Mouse (Mus musculus): ENCODE data around the gene Erbb4.
"Not testable (repeated sequence)": the region's sequence is repeated elsewhere in the genome, so short reads cannot be mapped to it uniquely, and the experiment has no call there.

The Erbb4 gene

GRCm38 (mm10) chr1:68860341-68860740 is 247.5 kb downstream of the Erbb4 start:
- no peak for DNase-seq (ENCODE audit: low spot score)

- no peak for DNase-seq (ENCODE audit: low spot score)
Measured at GRCm38 (mm10) chr1:68859480-68859879, 248.4 kb downstream of the Erbb4 start.

- DNase-seq (ENCODE audit: low spot score), result no peak
Measured at GRCm38 (mm10) chr1:68839352-68839751, 268.5 kb downstream of the Erbb4 start.

GRCm38 (mm10) chr1:68834686-68835085 is 273.2 kb downstream of the Erbb4 start:
- DNase-seq (ENCODE audit: low spot score), result no peak

- no peak for DNase-seq (ENCODE audit: low spot score)
Measured at GRCm38 (mm10) chr1:68832101-68832500, 275.8 kb downstream of the Erbb4 start.

GRCm38 (mm10) chr1:68831575-68831974 is 276.3 kb downstream of the Erbb4 start:
- no peak for DNase-seq (ENCODE audit: low spot score)

GRCm38 (mm10) chr1:68830501-68831239 is 277.2 kb downstream of the Erbb4 start:
- DNase-seq (ENCODE audit: low spot score), result no peak

- DNase-seq (ENCODE audit: low spot score), result no peak
Measured at GRCm38 (mm10) chr1:68823116-68823644, 284.7 kb downstream of the Erbb4 start.

GRCm38 (mm10) chr1:68806711-68807110 is 301.1 kb downstream of the Erbb4 start:
- no peak for DNase-seq (ENCODE audit: low spot score)

- DNase-seq (ENCODE audit: low spot score), result no peak
Measured at GRCm38 (mm10) chr1:68787409-68788015, 320.3 kb downstream of the Erbb4 start.

- DNase-seq (ENCODE audit: low spot score), result no peak
Measured at GRCm38 (mm10) chr1:68780653-68781052, 327.2 kb downstream of the Erbb4 start.

GRCm38 (mm10) chr1:68780032-68780431 is 327.8 kb downstream of the Erbb4 start:
- DNase-seq (ENCODE audit: low spot score), result no peak

GRCm38 (mm10) chr1:68766095-68766494 is 341.8 kb downstream of the Erbb4 start:
- DNase-seq (ENCODE audit: low spot score), result not testable (repeated sequence)

GRCm38 (mm10) chr1:68762456-68762855 is 345.4 kb downstream of the Erbb4 start:
- DNase-seq (ENCODE audit: low spot score), result no peak

GRCm38 (mm10) chr1:68748976-68749375 is 358.9 kb downstream of the Erbb4 start:
- no peak for DNase-seq (ENCODE audit: low spot score)

- DNase-seq (ENCODE audit: low spot score), result no peak
Measured at GRCm38 (mm10) chr1:68681478-68681877, 426.4 kb downstream of the Erbb4 start.

GRCm38 (mm10) chr1:68674667-68675066 is 433.2 kb downstream of the Erbb4 start:
- no peak for DNase-seq (ENCODE audit: low spot score)

- no peak for DNase-seq (ENCODE audit: low spot score)
Measured at GRCm38 (mm10) chr1:68666831-68667601, 440.8 kb downstream of the Erbb4 start.

- no peak for DNase-seq (ENCODE audit: low spot score)
Measured at GRCm38 (mm10) chr1:68590475-68590874, 517.4 kb downstream of the Erbb4 start.

- DNase-seq (ENCODE audit: low spot score), result no peak
Measured at GRCm38 (mm10) chr1:68573851-68574540, 533.9 kb downstream of the Erbb4 start.

GRCm38 (mm10) chr1:68570924-68571323 is 536.9 kb downstream of the Erbb4 start:
- no peak for DNase-seq (ENCODE audit: low spot score)

- no peak for DNase-seq (ENCODE audit: low spot score)
Measured at GRCm38 (mm10) chr1:68542942-68543341, 564.9 kb downstream of the Erbb4 start.

Measured in MN1 (cell line).